Mouse (Mus musculus) lung, postnatal 0 days (tissue): ENCODE data around the gene Kbtbd13. TPM values are rescaled to one million over a fixed set of nuclear protein-coding genes. Genes with fewer than 3 reads are reported as not detected.
A peak's percentile ranks its signal among the peaks of the same experiment; 100 is the strongest.

Source experiments
- ATAC-seq: fragments of 200-750 bp; cut with Nextera tagmentation; 2 replicates; pipeline ENCODE4 v1.8.0; 2017; ENCODE audit warnings: moderate library complexity
- DNase-seq: peaks from one replicate; pipeline ENCODE4 v3.0.0-alpha.2; 2016; ENCODE audit warnings: low spot score
- H3K27ac ChIP-seq: fragments of 300-500 bp; sonication (generic); 2 replicates; pipeline ENCODE4 v1.5.1; 2014; ENCODE audit warnings: antibody characterized with exemption, mild to moderate bottlenecking, low read length, mixed read lengths
- H3K27me3 ChIP-seq: fragments of 300-500 bp; sonication (generic); replicated peaks from 2 replicates; pipeline ENCODE4 v1.6.1; 2014; ENCODE audit warnings: low read length, mixed read lengths; ENCODE audit not compliant: insufficient read depth
- H3K36me3 ChIP-seq: fragments of 300-500 bp; sonication (generic); 2 replicates; pipeline ENCODE4 v1.6.1; 2014; ENCODE audit warnings: low read length, mixed read lengths; ENCODE audit not compliant: insufficient read depth
- H3K4me1 ChIP-seq: fragments of 300-500 bp; sonication (generic); 2 replicates; pipeline ENCODE4 v1.6.1; 2014; ENCODE audit warnings: antibody characterized with exemption, low read depth, low read length, mixed read lengths; ENCODE audit not compliant: insufficient read depth
- H3K4me2 ChIP-seq: fragments of 300-500 bp; sonication (generic); replicated peaks from 2 replicates; pipeline ENCODE4 v1.6.1; 2014; ENCODE audit warnings: low read depth, mild to moderate bottlenecking, low read length, moderate library complexity, mixed read lengths
- H3K4me3 ChIP-seq: fragments of 300-500 bp; sonication (generic); 2 replicates; pipeline ENCODE4 v1.5.1; 2014; ENCODE audit warnings: low read depth, low read length
- H3K9ac ChIP-seq: fragments of 300-500 bp; sonication (generic); replicated peaks from 2 replicates; pipeline ENCODE4 v1.6.1; 2014; ENCODE audit warnings: low read depth, mild to moderate bottlenecking
- H3K9me3 ChIP-seq: fragments of 300-500 bp; sonication (generic); 2 replicates; pipeline ENCODE4 v1.6.1; 2016; ENCODE audit warnings: low read length, mixed read lengths
- CTCF ChIP-seq: IDR thresholded peaks from 2 replicates; pipeline ENCODE4 v1.5.1; 2016; ENCODE audit warnings: antibody characterized with exemption, mild to moderate bottlenecking
- EP300 ChIP-seq: IDR thresholded peaks from 2 replicates; pipeline ENCODE4 v1.6.1; 2016; ENCODE audit warnings: antibody characterized with exemption, mild to moderate bottlenecking, control low read depth
- WGBS: fragments of 180-500 bp; shearing (Covaris S2); extraction: QIAGEN DNeasy Blood & Tissue Kit; methylation state at CpG from one replicate; pipeline ENCODE4 v1.1.7; 2014; 5-methylcytosine and 5-hydroxymethylcytosine counted together
- polyA plus RNA-seq: library from polyadenylated mRNA; unstranded; fragments of >200 nt; fragmentation: Nextera tagmentation; extraction: Ambion mirVana; gene quantifications from 2 replicates; pipeline ENCODE4 v1.2.1, GENCODE M21; 2015

Kbtbd13 gene
- 2.4 and 2.9 TPM in 2 replicates for polyA plus RNA-seq

- peak within 1 kb of the TSS; percentile 31 for H3K4me3 ChIP-seq
- peaks cover 11% of the 10 kb centered on the region for H3K27me3 ChIP-seq
- peak within 1 kb of the TSS; percentile 21; the same call in 1 of the 2 replicates for H3K27ac ChIP-seq
- WGBS, result 38% methylated on average over 8 of the region's 8 CpGs
- TF ChIP-seq EP300 (no peak), CTCF (no peak)
- no peaks in the 10 kb centered on the region for H3K36me3 ChIP-seq
- no peak for ATAC-seq
- DNase-seq, result no peak
- H3K9ac ChIP-seq, result no peak within 1 kb of the TSS
- H3K4me1 ChIP-seq, result peaks cover 5% of the 10 kb centered on the region; the same call in 1 of the 2 replicates
- peak within 1 kb of the TSS; percentile 57 for H3K4me2 ChIP-seq
- no peaks in the 10 kb centered on the region for H3K9me3 ChIP-seq
Measured at GRCm38 (mm10) chr9:65391613-65391964, at the start of gene Kbtbd13. TSS of gene Kbtbd13 (minus strand) at chr9:65391652.

DNA sequence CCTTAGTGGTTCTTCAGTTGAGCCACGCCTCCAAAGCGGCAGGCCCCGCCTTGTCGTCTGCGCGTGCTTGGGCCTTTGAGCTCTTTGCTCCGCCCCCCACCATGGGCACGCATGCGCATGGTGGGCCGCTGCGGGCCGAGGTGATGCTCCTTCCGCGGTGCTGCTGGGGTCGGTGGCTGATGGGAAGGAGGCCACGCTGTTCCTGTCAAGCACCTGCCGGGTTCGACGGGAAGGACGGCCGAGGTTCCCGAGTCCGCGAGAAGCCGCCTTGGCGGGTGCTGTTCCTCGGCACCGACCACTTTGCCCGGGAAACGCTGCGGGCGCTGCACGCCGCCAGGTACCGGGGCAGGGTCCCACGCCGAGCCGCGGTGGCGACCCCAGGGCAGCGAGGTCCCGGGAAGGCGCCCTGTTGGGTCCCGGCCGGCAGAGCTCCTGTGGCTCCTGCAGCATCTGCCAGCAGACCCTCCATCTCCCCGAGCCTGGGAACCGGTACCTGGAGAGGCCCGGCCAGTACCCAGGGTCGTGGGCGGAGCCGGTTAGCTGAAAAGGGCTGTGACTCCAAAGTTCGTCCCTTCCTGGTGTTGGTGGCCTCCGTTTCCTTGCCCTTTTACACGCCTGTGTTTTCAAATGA lies 44.3 kb upstream of the Kbtbd13 start, which contains the start of gene Mtfmt:
Gene Mtfmt (plus strand): TSS at position 112 of the 631 bp plus-strand sequence.
- Histone ChIP-seq H3K9me3 (no peaks in the 10 kb centered on the region), H3K4me3 (peak within 1 kb of the TSS; percentile 83), H3K4me1 (no peaks in the 10 kb centered on the region), H3K27me3 (no peaks in the 10 kb centered on the region), H3K36me3 (0 out of 2 replicates have a peak, but pooled peaks cover 2% of the 10 kb centered on the region), H3K4me2 (peak within 1 kb of the TSS; percentile 89), H3K27ac (no peak within 1 kb of the TSS), H3K9ac (peak within 1 kb of the TSS; percentile 48)
- TF ChIP-seq CTCF, result no peak
- TF ChIP-seq EP300, result no peak
- peak; percentile 94 for DNase-seq
- ATAC-seq, result peak; percentile 94
- WGBS, result under 1% methylated on average over 54 of the region's 54 CpGs

DNA sequence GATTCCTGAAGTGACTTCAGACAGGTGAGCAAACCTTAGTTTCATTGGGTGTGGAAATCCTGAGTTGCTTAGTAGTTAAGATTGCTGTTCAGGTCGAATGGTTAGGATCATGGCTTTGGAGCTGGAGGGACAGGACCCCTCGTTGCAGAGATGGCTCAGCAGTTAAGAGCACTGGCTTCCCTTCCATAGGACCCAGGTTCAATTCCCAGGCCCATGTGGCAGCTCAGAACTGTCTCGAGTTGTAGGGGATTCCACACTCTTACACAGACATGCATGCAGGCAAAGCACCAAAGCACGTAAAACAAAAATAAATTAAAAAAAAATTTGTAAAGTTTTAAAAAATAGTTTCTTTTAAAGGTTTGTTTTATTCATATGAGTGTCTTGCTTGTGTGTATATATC lies 43.8 kb upstream of the Kbtbd13 start:
- WGBS, result 64% methylated on average over 4 of the region's 4 CpGs
- H3K27ac ChIP-seq, result no peak overlapping the region
- no peak for DNase-seq
- no peak overlapping the region for H3K9ac ChIP-seq
- H3K9me3 ChIP-seq, result no peaks in the 10 kb centered on the region
- no peaks in the 10 kb centered on the region for H3K27me3 ChIP-seq
- ATAC-seq, result no peak
- peak overlapping the region; percentile 89; the same call in 1 of the 2 replicates for H3K4me2 ChIP-seq
- H3K4me3 ChIP-seq, result no peak overlapping the region
- H3K36me3 ChIP-seq, result no peaks in the 10 kb centered on the region
- no peak for TF ChIP-seq CTCF
- no peak for TF ChIP-seq EP300
- H3K4me1 ChIP-seq, result no peaks in the 10 kb centered on the region

GRCm38 (mm10) chr9:65434140-65434539 lies 42.7 kb upstream of the Kbtbd13 start:
- Histone ChIP-seq H3K4me2 (no peak overlapping the region), H3K36me3 (no peaks in the 10 kb centered on the region), H3K27ac (no peak overlapping the region), H3K9me3 (no peaks in the 10 kb centered on the region), H3K4me1 (no peaks in the 10 kb centered on the region), H3K27me3 (no peaks in the 10 kb centered on the region), H3K9ac (no peak overlapping the region), H3K4me3 (no peak overlapping the region)
- DNase-seq, result peak; percentile 44
- TF ChIP-seq CTCF, result peak; percentile 65
- TF ChIP-seq EP300, result no peak
- 70% methylated on average over 5 of the region's 5 CpGs for WGBS
- ATAC-seq, result no peak

GRCm38 (mm10) chr9:65432236-65432635 lies 40.8 kb upstream of the Kbtbd13 start:
- Histone ChIP-seq H3K4me1 (no peaks in the 10 kb centered on the region), H3K36me3 (no peaks in the 10 kb centered on the region), H3K27me3 (no peaks in the 10 kb centered on the region), H3K4me3 (no peak overlapping the region), H3K9me3 (no peaks in the 10 kb centered on the region), H3K27ac (no peak overlapping the region), H3K4me2 (no peak overlapping the region), H3K9ac (no peak overlapping the region)
- ATAC-seq (peak; percentile 54), DNase-seq (peak; percentile 79)
- TF ChIP-seq CTCF (peak; percentile 95), EP300 (no peak)
- WGBS, result under 1% methylated on average over 3 of the region's 3 CpGs

DNA sequence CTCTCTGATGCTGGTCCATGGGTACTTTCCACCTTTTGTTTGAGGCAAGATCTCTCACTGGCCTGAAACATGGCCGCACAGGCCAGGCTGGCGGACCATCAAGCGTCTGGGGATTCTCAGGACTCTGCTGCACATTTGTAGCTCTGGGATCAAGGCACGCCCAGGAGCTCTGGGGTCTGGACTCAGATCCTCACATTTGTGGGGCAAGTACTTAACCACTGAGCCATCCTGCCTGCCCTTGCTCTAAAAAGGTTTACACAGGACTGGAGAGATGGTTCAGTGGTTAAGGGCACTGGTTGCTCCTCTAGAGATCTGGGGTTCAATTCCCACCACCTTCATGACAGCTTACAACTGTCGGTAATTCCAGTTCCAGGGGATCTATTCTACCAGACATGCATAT lies 39.5 kb upstream of the Kbtbd13 start:
- no peak for ATAC-seq
- TF ChIP-seq EP300, result no peak
- no peak for TF ChIP-seq CTCF
- Histone ChIP-seq H3K27me3 (no peaks in the 10 kb centered on the region), H3K9ac (no peak overlapping the region), H3K4me3 (no peak overlapping the region), H3K9me3 (no peaks in the 10 kb centered on the region), H3K4me2 (no peak overlapping the region), H3K4me1 (no peaks in the 10 kb centered on the region), H3K36me3 (no peaks in the 10 kb centered on the region), H3K27ac (no peak overlapping the region)
- no peak for DNase-seq
- WGBS, result 88% methylated on average over 5 of the region's 5 CpGs
